Mouse (Mus musculus) forebrain, embryonic 10.5 days (tissue): Measurements from ENCODE around the gene Agk. TPM values are rescaled to one million over a fixed set of nuclear protein-coding genes. Genes with fewer than 3 reads are reported as not detected.
A peak's percentile ranks its signal among the peaks of the same experiment; 100 is the strongest.

ENCODE experiments used
- DNase-seq: peaks from one replicate; pipeline ENCODE4 v3.0.0-alpha.2; 2017; ENCODE audit warnings: low spot score; ENCODE audit errors: extremely low spot score
- H3K27ac ChIP-seq: fragments of 300-500 bp; sonication (generic); 2 replicates; pipeline ENCODE4 v1.5.1; 2016; ENCODE audit warnings: mild to moderate bottlenecking
- H3K27me3 ChIP-seq: fragments of 300-500 bp; sonication (generic); 2 replicates; pipeline ENCODE4 v1.6.1; 2016; ENCODE audit warnings: mild to moderate bottlenecking; ENCODE audit not compliant: poor library complexity, severe bottlenecking
- H3K36me3 ChIP-seq: fragments of 300-500 bp; sonication (generic); replicated peaks from 2 replicates; pipeline ENCODE4 v1.6.1; 2016; ENCODE audit warnings: mild to moderate bottlenecking, moderate library complexity
- H3K4me1 ChIP-seq: fragments of 300-500 bp; sonication (generic); 2 replicates; pipeline ENCODE4 v1.6.1; 2016
- H3K4me3 ChIP-seq: fragments of 300-500 bp; sonication (generic); 2 replicates; pipeline ENCODE4 v1.5.1; 2016; ENCODE audit warnings: mild to moderate bottlenecking, moderate library complexity
- H3K9me3 ChIP-seq: fragments of 300-500 bp; sonication (generic); 2 replicates; pipeline ENCODE4 v1.6.1; 2016; ENCODE audit warnings: mild to moderate bottlenecking, moderate library complexity
- WGBS: fragments of 180-500 bp; shearing (Covaris S2); methylation state at CpG from one replicate; pipeline ENCODE4 v1.1.7; 2016; 5-methylcytosine and 5-hydroxymethylcytosine counted together
- polyA plus RNA-seq: library from polyadenylated mRNA; unstranded; fragments of >200 nt; fragmentation: Nextera tagmentation; extraction: Ambion mirVana; gene quantifications from 2 replicates; pipeline ENCODE4 v1.2.1, GENCODE M21; 2016

Gene Agk
- polyA plus RNA-seq, 1 experiment from 2014 or later = 46.7 TPM

DNA sequence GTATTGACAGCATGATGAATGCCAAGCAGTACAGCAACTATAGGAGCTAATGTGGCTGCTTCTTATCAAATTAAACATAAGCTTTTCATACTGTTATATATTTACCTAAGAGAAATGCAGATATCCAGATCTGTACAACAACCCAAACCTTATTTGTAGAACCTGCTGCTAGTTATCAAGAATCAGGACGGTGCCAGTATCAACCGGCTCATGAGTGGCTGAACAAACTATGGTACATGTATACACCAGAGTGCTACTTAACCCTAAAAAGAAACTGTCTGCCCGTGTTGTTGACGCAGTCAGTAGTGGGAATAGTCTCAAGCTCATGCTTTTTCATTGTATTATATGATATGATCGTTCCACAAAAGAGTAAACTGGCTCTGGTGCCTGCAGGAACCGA, 46.1 kb downstream of the Agk start:
- Histone ChIP-seq H3K9me3 (no peaks in the 10 kb centered on the region), H3K27me3 (no peaks in the 10 kb centered on the region), H3K27ac (no peak overlapping the region), H3K36me3 (peaks cover 29% of the 10 kb centered on the region), H3K4me1 (no peaks in the 10 kb centered on the region), H3K4me3 (no peak overlapping the region)
- WGBS = 95% methylated on average over 6 of the region's 6 CpGs
- no peak for DNase-seq

DNA sequence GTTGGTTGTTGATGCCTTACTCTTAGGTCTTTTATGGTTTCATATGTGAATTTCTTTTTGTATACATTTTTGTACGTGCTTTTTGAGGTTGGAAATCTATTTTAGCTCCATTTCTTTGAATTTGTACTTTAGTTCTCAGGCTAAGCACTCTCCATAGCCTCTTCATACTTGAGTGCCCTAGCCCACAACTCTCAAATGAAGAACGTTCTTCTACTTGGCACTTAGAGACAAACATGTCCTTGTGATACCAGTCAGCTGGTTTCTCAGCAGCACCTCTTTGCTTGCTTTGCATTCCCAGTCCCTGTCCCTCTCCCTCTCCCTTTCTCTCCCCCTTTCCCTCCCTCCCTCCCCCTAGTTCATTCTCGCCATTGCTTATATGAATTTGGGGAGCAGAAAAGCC, 55.2 kb downstream of the Agk start:
- Histone ChIP-seq H3K4me1 (no peaks in the 10 kb centered on the region), H3K9me3 (no peaks in the 10 kb centered on the region), H3K36me3 (peaks cover 36% of the 10 kb centered on the region), H3K27ac (no peak overlapping the region), H3K4me3 (no peak overlapping the region), H3K27me3 (no peaks in the 10 kb centered on the region)
- WGBS = 82% methylated on average over 3 of the region's 3 CpGs
- DNase-seq = no peak

DNA sequence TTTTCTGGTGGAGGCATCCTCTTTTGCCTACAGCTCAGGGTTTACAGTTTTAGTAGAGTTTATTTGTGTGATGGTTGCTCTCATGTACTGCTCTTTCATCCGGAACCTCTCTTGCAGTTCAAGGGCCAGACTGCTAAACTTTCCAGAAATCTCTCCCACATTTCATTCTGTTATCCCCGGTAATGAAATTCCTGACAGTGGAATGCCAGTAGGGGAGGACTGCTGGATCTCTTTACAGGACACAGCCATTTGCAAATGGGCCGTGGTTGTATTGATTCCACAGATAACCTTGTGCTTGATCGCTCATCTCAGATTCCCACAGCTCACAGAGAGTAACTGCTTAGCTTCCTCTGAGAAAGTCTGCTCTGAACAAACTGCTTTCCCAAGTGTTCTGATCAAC, 56.9 kb downstream of the Agk start:
- H3K27ac ChIP-seq = no peak overlapping the region
- no peaks in the 10 kb centered on the region for H3K27me3 ChIP-seq
- DNase-seq = no peak
- H3K4me1 ChIP-seq = no peaks in the 10 kb centered on the region
- H3K4me3 ChIP-seq = no peak overlapping the region
- peaks cover 40% of the 10 kb centered on the region for H3K36me3 ChIP-seq
- WGBS = 90% methylated on average over 4 of the region's 4 CpGs
- no peaks in the 10 kb centered on the region for H3K9me3 ChIP-seq

DNA sequence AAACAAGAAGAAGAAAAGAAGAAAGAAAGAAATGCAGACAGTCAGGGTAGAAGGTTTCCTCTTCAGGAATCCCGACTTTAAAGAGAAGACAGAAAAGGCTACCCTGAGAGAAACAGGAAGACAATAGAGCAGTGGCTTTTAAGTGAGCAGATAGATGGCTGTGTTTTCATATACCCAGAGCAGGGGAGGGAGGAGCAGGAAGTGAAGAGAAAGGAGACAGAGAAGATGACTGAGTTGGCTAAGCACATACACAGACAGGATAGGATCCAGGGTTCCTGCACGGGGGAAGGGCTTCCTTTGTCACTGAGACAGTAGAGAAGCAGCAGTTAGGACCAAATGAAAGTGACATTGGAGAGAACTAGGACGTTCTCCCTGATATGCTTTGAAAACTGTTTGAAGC, 60.7 kb downstream of the Agk start:
- peaks cover 36% of the 10 kb centered on the region for H3K36me3 ChIP-seq
- no peak for DNase-seq
- WGBS = 70% methylated on average over 3 of the region's 3 CpGs

DNA sequence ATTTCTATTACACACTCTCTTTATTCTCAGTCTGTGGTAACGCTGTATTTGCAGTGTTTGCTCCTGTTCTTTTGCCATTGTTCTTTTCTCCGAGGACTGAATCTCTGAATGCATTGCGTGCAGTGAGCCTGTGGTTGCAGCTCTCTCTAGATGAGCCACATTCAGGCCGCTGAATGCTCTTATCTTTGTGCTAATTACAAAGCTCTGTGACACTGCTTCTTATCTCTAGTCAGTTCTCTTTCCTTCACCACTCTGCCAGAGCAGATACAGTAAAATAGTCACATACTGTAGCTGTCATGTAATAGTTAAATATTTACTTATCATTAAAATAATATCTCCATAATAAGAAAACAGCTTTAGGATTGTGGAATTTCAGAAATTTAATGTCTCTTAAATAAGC, 63.7 kb downstream of the Agk start:
- WGBS = 88% methylated on average over 4 of the region's 4 CpGs
- Histone ChIP-seq H3K27ac (no peak overlapping the region), H3K4me1 (peaks cover 8% of the 10 kb centered on the region; the same call in 1 of the 2 replicates), H3K9me3 (no peaks in the 10 kb centered on the region), H3K36me3 (peaks cover 25% of the 10 kb centered on the region), H3K27me3 (no peaks in the 10 kb centered on the region), H3K4me3 (no peak overlapping the region)
- no peak for DNase-seq

More for the DNA sequence above, 60.7 kb downstream of the Agk start:
- H3K4me3 ChIP-seq = no peak overlapping the region
- no peaks in the 10 kb centered on the region for H3K9me3 ChIP-seq
- no peaks in the 10 kb centered on the region for H3K27me3 ChIP-seq
- H3K27ac ChIP-seq = no peak overlapping the region
- H3K4me1 ChIP-seq = no peaks in the 10 kb centered on the region

DNA sequence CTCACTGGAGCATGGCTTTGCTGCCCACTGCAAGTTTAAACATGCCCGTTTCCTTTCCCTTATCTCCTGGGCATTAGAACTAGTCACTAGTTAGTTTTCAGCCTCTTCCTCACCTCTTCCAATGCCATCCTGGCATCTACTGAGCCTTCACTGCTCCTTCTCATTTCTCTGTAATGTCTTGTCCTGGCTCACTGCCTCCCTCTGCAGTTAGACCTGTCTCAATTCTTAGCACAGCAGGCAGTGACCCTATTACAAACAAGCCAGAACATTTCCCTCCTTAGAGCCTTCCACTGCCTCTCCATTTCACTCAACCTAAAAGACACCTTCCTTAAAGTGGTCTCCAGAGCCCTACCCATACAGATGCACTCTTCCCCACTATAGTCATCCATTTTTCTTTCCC, 66.0 kb downstream of the Agk start:
- H3K9me3 ChIP-seq = no peaks in the 10 kb centered on the region
- H3K27ac ChIP-seq = no peak overlapping the region
- DNase-seq = no peak
- H3K27me3 ChIP-seq = no peaks in the 10 kb centered on the region
- WGBS = 90% methylated on average over 1 of the region's 1 CpGs
- H3K4me1 ChIP-seq = peaks cover 8% of the 10 kb centered on the region; the same call in 1 of the 2 replicates
- H3K4me3 ChIP-seq = no peak overlapping the region
- peaks cover 38% of the 10 kb centered on the region for H3K36me3 ChIP-seq

DNA sequence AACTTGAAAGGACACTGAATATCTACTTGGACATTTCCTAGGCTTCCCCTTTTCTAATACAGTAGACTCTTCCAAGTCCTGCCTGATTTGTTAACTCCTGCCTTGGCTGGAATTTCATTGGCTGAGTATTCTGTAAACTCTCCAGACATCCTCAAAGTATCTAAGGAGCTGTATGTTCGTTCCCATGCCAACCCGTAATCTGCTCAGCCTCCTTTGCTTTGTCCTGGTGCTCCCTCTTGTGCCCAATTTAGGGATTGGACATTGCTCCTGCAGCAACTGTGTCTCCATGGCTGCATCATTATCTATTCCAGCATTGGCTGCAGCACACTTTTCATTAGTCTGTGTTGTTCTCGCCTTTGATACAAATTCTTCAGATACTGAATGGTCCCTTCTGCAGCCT, 68.2 kb downstream of the Agk start:
- Histone ChIP-seq H3K4me3 (no peak overlapping the region), H3K4me1 (peaks cover 8% of the 10 kb centered on the region; the same call in 1 of the 2 replicates), H3K27me3 (no peaks in the 10 kb centered on the region), H3K27ac (no peak overlapping the region), H3K36me3 (peaks cover 35% of the 10 kb centered on the region), H3K9me3 (peaks cover 2% of the 10 kb centered on the region; the same call in 1 of the 2 replicates)
- 44% methylated on average over 3 of the region's 3 CpGs for WGBS
- DNase-seq = peak; percentile 68

DNA sequence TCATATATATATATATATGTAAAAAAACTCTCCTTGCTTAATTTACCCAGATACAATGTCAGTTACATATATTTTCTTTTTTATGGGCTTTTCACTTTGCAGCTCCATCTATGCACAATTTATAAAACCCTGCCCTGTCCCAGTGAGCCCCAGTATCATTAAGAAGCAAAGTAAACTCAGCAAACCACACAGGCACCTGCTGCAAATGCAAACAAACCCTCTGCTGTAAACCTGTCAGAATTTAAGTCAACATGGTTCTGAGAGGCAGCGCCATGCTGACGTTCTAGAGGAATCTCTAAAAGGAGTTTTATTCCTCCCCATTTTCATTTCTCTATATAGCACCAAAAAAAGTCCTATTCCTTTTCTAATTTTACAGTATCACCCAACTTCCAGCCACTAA, 77.1 kb downstream of the Agk start:
- DNase-seq = no peak
- WGBS = 99% methylated on average over 2 of the region's 2 CpGs
- H3K4me1 ChIP-seq = no peaks in the 10 kb centered on the region
- peaks cover 85% of the 10 kb centered on the region for H3K36me3 ChIP-seq
- H3K9me3 ChIP-seq = peaks cover 10% of the 10 kb centered on the region; the same call in 1 of the 2 replicates
- no peak overlapping the region for H3K4me3 ChIP-seq
- no peaks in the 10 kb centered on the region for H3K27me3 ChIP-seq
- H3K27ac ChIP-seq = no peak overlapping the region

DNA sequence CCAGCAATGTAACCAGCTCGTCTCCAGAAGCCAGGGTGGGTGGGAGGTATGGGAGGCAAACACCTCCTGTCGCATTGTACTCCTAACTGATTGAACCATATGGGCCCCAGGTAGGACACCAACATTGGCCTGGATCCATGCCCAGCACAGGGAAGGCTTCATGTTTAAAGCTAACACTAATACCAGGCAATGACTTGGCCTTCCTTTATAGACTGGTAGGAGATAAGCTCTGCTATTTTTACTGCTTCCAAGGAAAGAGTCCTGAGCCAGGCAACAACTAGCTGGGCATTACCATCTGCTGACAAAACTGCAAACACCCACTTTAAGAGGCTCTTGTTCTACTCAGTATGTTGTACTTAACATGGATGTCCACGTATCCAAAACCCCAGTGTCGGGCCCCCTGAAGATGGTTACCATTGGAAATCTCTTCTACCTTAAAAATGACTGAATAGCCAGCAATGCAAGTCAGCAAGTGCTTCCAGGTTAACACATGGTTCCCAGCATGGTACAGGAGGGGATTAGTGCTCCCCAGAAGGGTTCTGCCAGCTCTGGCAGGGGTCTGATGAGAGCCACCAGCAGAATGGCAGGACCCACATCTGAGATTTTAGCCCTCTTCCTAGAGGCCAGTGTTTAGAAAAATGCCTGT, 78.8 kb downstream of the Agk start:
- Histone ChIP-seq H3K4me3 (no peak overlapping the region), H3K27ac (no peak overlapping the region), H3K27me3 (no peaks in the 10 kb centered on the region), H3K4me1 (no peaks in the 10 kb centered on the region), H3K9me3 (peaks cover 2% of the 10 kb centered on the region; the same call in 1 of the 2 replicates), H3K36me3 (peaks cover 85% of the 10 kb centered on the region)
- DNase-seq = no peak
- 91% methylated on average over 4 of the region's 4 CpGs for WGBS

DNA sequence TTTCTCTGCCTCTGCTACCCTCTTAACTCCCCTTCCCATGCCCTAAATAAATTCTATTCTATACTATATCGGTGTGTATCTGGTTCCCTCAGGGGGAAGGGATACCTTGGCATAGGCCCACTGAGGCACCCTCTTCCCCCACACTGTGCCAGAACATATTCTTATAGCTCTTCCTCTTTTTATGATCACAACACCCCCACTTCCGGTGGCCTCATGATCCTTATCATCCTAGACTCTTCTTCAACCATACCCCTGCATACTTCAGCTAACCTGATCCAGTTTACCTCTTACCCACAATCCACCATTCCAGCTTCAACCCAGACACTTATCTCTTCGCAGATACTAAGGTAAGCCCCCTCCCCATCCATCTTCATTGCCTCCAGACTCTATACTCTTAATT, 86.1 kb downstream of the Agk start:
- Histone ChIP-seq H3K27me3 (no peaks in the 10 kb centered on the region), H3K4me1 (no peaks in the 10 kb centered on the region), H3K9me3 (no peaks in the 10 kb centered on the region), H3K27ac (no peak overlapping the region), H3K36me3 (peaks cover 48% of the 10 kb centered on the region), H3K4me3 (no peak overlapping the region)
- 92% methylated on average over 3 of the region's 3 CpGs for WGBS
- no peak for DNase-seq

DNA sequence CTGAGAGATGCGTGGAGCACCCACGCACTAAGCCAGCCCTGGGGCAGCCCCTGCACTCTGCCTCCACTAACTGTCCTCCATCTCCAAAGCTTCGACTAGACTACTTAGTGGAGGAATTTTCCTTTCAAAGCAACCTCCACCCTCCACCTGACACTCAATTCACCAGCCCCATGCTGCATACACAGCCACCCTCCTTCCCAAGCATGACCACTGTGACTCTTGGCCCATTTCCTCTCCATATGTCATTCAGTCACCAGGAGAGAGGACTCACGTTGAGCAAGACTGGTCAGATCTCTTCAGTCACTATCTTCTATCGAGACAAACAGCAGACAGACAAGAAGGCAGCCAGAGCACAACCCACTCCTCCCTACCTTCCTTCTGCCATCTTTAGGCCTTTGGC, 88.1 kb downstream of the Agk start:
- 92% methylated on average over 5 of the region's 5 CpGs for WGBS
- no peaks in the 10 kb centered on the region for H3K9me3 ChIP-seq

DNA sequence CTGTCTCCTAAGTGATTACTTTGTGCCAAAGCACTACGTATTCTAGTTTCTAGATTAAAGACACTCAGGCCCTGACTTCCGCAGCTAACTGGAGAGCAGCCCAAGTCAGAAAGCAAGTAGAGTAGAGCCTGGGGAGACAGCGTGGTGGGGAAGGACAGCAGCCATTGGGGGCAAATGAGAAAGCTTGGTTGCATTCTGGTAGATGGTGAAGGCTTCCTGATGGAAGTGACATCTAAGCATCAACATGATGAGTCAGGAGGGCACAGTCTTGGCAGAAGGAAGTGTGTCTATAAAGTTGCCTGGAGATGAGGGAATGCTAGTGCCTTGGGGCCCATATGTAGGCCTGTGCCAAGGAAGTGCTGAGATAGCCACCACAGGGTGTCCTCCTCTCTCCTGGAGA, 88.6 kb downstream of the Agk start:
- WGBS = 91% methylated on average over 3 of the region's 3 CpGs
- Histone ChIP-seq H3K27me3 (no peaks in the 10 kb centered on the region), H3K4me1 (no peaks in the 10 kb centered on the region), H3K4me3 (no peak overlapping the region), H3K36me3 (peaks cover 37% of the 10 kb centered on the region), H3K27ac (no peak overlapping the region), H3K9me3 (no peaks in the 10 kb centered on the region)
- no peak for DNase-seq

More for the DNA sequence above, 88.1 kb downstream of the Agk start:
- Histone ChIP-seq H3K4me1 (no peaks in the 10 kb centered on the region), H3K27ac (no peak overlapping the region), H3K4me3 (no peak overlapping the region), H3K36me3 (peaks cover 37% of the 10 kb centered on the region), H3K27me3 (no peaks in the 10 kb centered on the region)
- DNase-seq = no peak

DNA sequence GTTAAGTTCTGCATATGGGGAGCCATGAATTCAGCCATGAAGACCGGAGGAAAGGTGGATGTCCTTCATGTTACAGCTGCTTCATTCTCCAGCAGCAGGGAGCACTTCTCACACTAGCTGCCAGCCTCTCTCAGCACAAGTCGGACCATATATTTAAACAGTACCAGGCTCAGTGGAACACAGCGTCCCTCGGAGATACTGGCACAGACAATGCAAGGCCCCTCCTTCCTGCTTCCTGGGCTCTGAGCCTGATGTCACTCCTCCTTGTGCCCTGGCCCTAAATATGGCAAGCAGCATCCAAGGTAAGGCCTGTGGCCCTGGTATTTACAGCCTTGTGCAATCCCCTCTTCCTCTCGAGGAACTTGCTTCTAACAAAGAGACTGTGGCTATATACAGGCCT, 90.8 kb downstream of the Agk start:
- Histone ChIP-seq H3K27me3 (no peaks in the 10 kb centered on the region), H3K27ac (no peak overlapping the region), H3K36me3 (peaks cover 31% of the 10 kb centered on the region), H3K4me3 (no peak overlapping the region), H3K4me1 (no peaks in the 10 kb centered on the region), H3K9me3 (no peaks in the 10 kb centered on the region)
- no peak for DNase-seq
- WGBS = 94% methylated on average over 5 of the region's 5 CpGs

DNA sequence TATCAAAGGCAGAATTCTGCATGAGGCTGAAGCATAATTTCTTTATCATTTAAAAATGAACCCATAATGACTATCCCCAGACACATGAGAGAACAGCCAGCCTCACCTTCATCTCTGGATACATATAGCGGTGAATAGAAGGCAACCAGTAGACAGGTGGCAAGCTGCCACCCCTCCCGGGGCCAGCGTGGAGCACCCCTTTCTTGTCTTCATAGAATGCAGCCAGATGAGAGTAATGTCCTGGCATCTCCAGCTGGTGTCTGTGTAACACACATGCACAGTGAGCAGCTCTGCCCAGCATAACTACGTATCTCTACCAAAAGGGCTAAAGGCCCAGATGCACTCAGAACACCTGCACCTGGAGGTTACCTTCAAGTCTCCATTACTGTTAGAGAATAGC, 93.4 kb downstream of the Agk start:
- no peaks in the 10 kb centered on the region for H3K27me3 ChIP-seq
- no peak for DNase-seq
- peaks cover 35% of the 10 kb centered on the region for H3K36me3 ChIP-seq
- WGBS = 94% methylated on average over 4 of the region's 4 CpGs
- H3K4me3 ChIP-seq = no peak overlapping the region
- no peaks in the 10 kb centered on the region for H3K4me1 ChIP-seq
- H3K9me3 ChIP-seq = no peaks in the 10 kb centered on the region
- no peak overlapping the region for H3K27ac ChIP-seq
